ENCODE assay signal across 9 mouse cellular contexts in the genomic region with DNA sequence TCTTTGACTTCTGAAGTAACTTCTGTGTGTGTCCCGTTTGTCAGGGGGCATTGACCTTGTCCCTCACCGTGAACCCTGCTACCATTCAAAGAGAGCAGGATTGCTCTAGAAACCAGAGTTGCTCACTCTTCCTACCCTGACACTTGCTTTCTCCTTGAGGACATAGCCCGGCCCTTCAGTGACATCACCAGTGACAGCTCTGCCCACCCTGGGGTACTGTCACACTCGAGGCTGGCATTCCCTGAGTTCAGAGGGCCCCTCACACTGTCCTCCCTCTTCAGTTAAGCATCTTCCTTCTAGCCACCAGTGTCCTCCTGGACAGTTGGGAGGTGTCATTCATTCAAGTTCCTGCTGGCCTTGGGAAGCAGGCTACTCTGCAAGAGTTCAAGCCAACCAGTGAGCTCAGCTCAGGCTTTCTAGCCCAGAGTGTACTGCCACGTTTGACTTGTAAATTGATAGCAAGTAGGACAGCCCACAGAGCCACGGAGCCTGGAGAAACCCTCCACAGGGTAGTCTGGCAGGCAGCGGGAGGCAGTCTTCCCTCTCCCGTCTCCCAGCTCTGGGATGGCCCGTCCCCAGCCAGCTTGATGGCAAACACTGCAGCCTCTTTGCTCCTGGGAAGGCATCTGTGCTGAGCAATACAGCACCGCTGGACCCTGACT. TPM values are rescaled to one million over a fixed set of nuclear protein-coding genes. Genes with fewer than 3 reads are reported as not detected.
A peak's percentile ranks its signal among the peaks of the same experiment; 100 is the strongest.
DNase-seq lines count a peak whose midpoint lies in the region; ATAC-seq and TF ChIP-seq lines count a peak whose summit lies in the region.
"Had no signal": no experiment of that assay in that cellular context is flagged by ENCODE, and none has a peak within 500 bp of the region (broad histone marks: within the 10 kb centered on the region; RNA-seq: fewer than 3 reads in every experiment).

No protein-coding gene starts in this region.

- H3K9ac ChIP-seq in forebrain, embryonic 12.5 days = 0 out of 2 replicates have a peak overlapping the region, but pooled peaks have one; percentile 14
- no peak overlapping the region for H3K9ac ChIP-seq in forebrain, embryonic 14.5 days (ENCODE audit: low read length)
- no peak overlapping the region for H3K9ac ChIP-seq in liver, embryonic 11.5 days (ENCODE audit: low read depth, low read length)
- H3K9ac ChIP-seq in liver, postnatal 0 days (replicated peaks) = no peak overlapping the region
- H3K9ac ChIP-seq in embryonic facial prominence, embryonic 11.5 days (replicated peaks; ENCODE audit: low read length) = no peak overlapping the region
- H3K9ac ChIP-seq in midbrain, postnatal 0 days (replicated peaks; ENCODE audit: low read length, poor library complexity, severe bottlenecking) = no peak overlapping the region

- 41% methylated on average over 10 of the region's 10 CpGs for WGBS in forebrain, embryonic 12.5 days
- 41% methylated on average over 10 of the region's 10 CpGs for WGBS in forebrain, embryonic 14.5 days
- WGBS in liver, embryonic 11.5 days = 51% methylated on average over 10 of the region's 10 CpGs
- 52% methylated on average over 10 of the region's 10 CpGs for WGBS in liver, postnatal 0 days (ENCODE audit: insufficient replicate concordance)
- 38% methylated on average over 10 of the region's 10 CpGs for WGBS in embryonic facial prominence, embryonic 11.5 days
- WGBS in midbrain, postnatal 0 days = 39% methylated on average over 10 of the region's 10 CpGs

- no peaks in the 10 kb centered on the region for H3K27me3 ChIP-seq in forebrain, embryonic 12.5 days
- H3K27me3 ChIP-seq in forebrain, embryonic 14.5 days (replicated peaks; ENCODE audit: control insufficient read depth, insufficient read depth, low read length) = no peaks in the 10 kb centered on the region
- no peaks in the 10 kb centered on the region for H3K27me3 ChIP-seq in liver, embryonic 11.5 days (replicated peaks; ENCODE audit: control insufficient read depth, insufficient read depth, low read length)
- H3K27me3 ChIP-seq in liver, postnatal 0 days (ENCODE audit: insufficient read depth, low read length) = no peaks in the 10 kb centered on the region
- H3K27me3 ChIP-seq in embryonic facial prominence, embryonic 11.5 days (ENCODE audit: control insufficient read depth, insufficient read depth, low read length) = no peaks in the 10 kb centered on the region
- no peaks in the 10 kb centered on the region for H3K27me3 ChIP-seq in midbrain, postnatal 0 days (ENCODE audit: insufficient read depth, low read length)

- ATAC-seq in forebrain, embryonic 12.5 days (ENCODE audit: low FRiP score) = no peak
- ATAC-seq in forebrain, embryonic 14.5 days = no peak
- no peak for ATAC-seq in liver, embryonic 11.5 days (replicated peaks; ENCODE audit: low FRiP score)
- no peak for ATAC-seq in liver, postnatal 0 days
- ATAC-seq in embryonic facial prominence, embryonic 11.5 days (replicated peaks; ENCODE audit: insufficient number of reproducible peaks, low FRiP score, low TSS enrichment, low read depth) = no peak
- no peak for ATAC-seq in midbrain, postnatal 0 days (ENCODE audit: low FRiP score)

- TF ChIP-seq EP300 in liver, postnatal 0 days (IDR thresholded peaks at IDR 0.05; ENCODE audit: low read depth) = no peak

- no peaks in the 10 kb centered on the region for H3K9me3 ChIP-seq in forebrain, embryonic 12.5 days
- H3K9me3 ChIP-seq in forebrain, embryonic 14.5 days (replicated peaks; ENCODE audit: control insufficient read depth, low read length) = no peaks in the 10 kb centered on the region
- H3K9me3 ChIP-seq in liver, embryonic 11.5 days (ENCODE audit: control insufficient read depth, low read length) = no peaks in the 10 kb centered on the region
- H3K9me3 ChIP-seq in liver, postnatal 0 days (ENCODE audit: low read length) = no peaks in the 10 kb centered on the region
- no peaks in the 10 kb centered on the region for H3K9me3 ChIP-seq in embryonic facial prominence, embryonic 11.5 days (replicated peaks; ENCODE audit: control insufficient read depth, low read length)
- no peaks in the 10 kb centered on the region for H3K9me3 ChIP-seq in midbrain, postnatal 0 days (ENCODE audit: low read length)

- no peak for TF ChIP-seq CTCF in liver, postnatal 0 days (IDR thresholded peaks at IDR 0.05; ENCODE audit: low read depth)
- no peak for TF ChIP-seq CTCF in midbrain, postnatal 0 days (IDR thresholded peaks at IDR 0.05)

- H3K4me3 ChIP-seq in forebrain, embryonic 12.5 days (replicated peaks) = no peak overlapping the region
- H3K4me3 ChIP-seq in forebrain, embryonic 14.5 days (ENCODE audit: low read depth, low read length) = no peak overlapping the region
- H3K4me3 ChIP-seq in liver, embryonic 11.5 days (ENCODE audit: low read depth, low read length) = no peak overlapping the region
- no peak overlapping the region for H3K4me3 ChIP-seq in liver, postnatal 0 days (ENCODE audit: low read depth, low read length)
- no peak overlapping the region for H3K4me3 ChIP-seq in embryonic facial prominence, embryonic 11.5 days (ENCODE audit: low read depth, low read length)
- no peak overlapping the region for H3K4me3 ChIP-seq in midbrain, postnatal 0 days (ENCODE audit: low read depth, low read length)

- DNase-seq in forebrain, embryonic 14.5 days (ENCODE audit: low spot score) = no peak
- no peak for DNase-seq in liver, embryonic 11.5 days (ENCODE audit: low spot score)
- DNase-seq in liver, postnatal 0 days = no peak
- no peak for DNase-seq in embryonic facial prominence, embryonic 11.5 days (ENCODE audit: low spot score)
- no peak for DNase-seq in midbrain, postnatal 0 days (ENCODE audit: low spot score)
- DNase-seq in c-Kit-positive CD71-positive TER-119-positive erythroid progenitor cells, embryonic 14.5 days (ENCODE audit: low spot score) = no peak
- DNase-seq in layer of hippocampus, adult 9-10 months (ENCODE audit: low spot score) = no peak
- DNase-seq: gastrocnemius, postnatal 10 days had no signal

- peaks cover 42% of the 10 kb centered on the region for H3K36me3 ChIP-seq in forebrain, embryonic 12.5 days (replicated peaks)
- H3K36me3 ChIP-seq in forebrain, embryonic 14.5 days (ENCODE audit: control insufficient read depth, insufficient read depth, low read length) = peaks cover 43% of the 10 kb centered on the region
- peaks cover 7% of the 10 kb centered on the region for H3K36me3 ChIP-seq in liver, embryonic 11.5 days (ENCODE audit: control insufficient read depth, insufficient read depth, low read length)
- H3K36me3 ChIP-seq in liver, postnatal 0 days (replicated peaks; ENCODE audit: insufficient read depth, low read length) = peaks cover 20% of the 10 kb centered on the region
- H3K36me3 ChIP-seq in embryonic facial prominence, embryonic 11.5 days (replicated peaks; ENCODE audit: control insufficient read depth, insufficient read depth, low read depth, low read length) = peaks cover 2% of the 10 kb centered on the region; the same call in 1 of the 2 replicates
- peaks cover 29% of the 10 kb centered on the region for H3K36me3 ChIP-seq in midbrain, postnatal 0 days (ENCODE audit: insufficient read depth, low read length)

- peak overlapping the region; percentile 36; the same call in 1 of the 2 replicates for H3K27ac ChIP-seq in forebrain, embryonic 12.5 days
- H3K27ac ChIP-seq in forebrain, embryonic 14.5 days (ENCODE audit: low read depth, low read length) = no peak overlapping the region
- peak overlapping the region; percentile 13; the same call in 1 of the 2 replicates for H3K27ac ChIP-seq in liver, embryonic 11.5 days (ENCODE audit: low read depth, low read length)
- no peak overlapping the region for H3K27ac ChIP-seq in liver, postnatal 0 days (ENCODE audit: low read depth)
- H3K27ac ChIP-seq in embryonic facial prominence, embryonic 11.5 days (replicated peaks; ENCODE audit: low read depth, low read length) = peak overlapping the region; percentile 35
- H3K27ac ChIP-seq in midbrain, postnatal 0 days (ENCODE audit: low read depth, low read length) = peak overlapping the region; percentile 47; the same call in 1 of the 2 replicates

- peaks cover 14% of the 10 kb centered on the region for H3K4me1 ChIP-seq in forebrain, embryonic 12.5 days
- H3K4me1 ChIP-seq in forebrain, embryonic 14.5 days (ENCODE audit: control insufficient read depth, insufficient read depth, low read length) = peaks cover 9% of the 10 kb centered on the region; the same call in 1 of the 2 replicates
- H3K4me1 ChIP-seq in liver, embryonic 11.5 days (replicated peaks; ENCODE audit: control insufficient read depth, insufficient read depth, low read length) = peaks cover 24% of the 10 kb centered on the region
- peaks cover 15% of the 10 kb centered on the region; the same call in 1 of the 2 replicates for H3K4me1 ChIP-seq in liver, postnatal 0 days (ENCODE audit: insufficient read depth)
- H3K4me1 ChIP-seq in embryonic facial prominence, embryonic 11.5 days (ENCODE audit: control insufficient read depth, insufficient read depth, low read length) = no peaks in the 10 kb centered on the region
- H3K4me1 ChIP-seq in midbrain, postnatal 0 days (ENCODE audit: insufficient read depth, low read length) = peaks cover 3% of the 10 kb centered on the region; the same call in 1 of the 2 replicates

- no peak overlapping the region for H3K4me2 ChIP-seq in forebrain, embryonic 12.5 days
- H3K4me2 ChIP-seq in forebrain, embryonic 14.5 days (ENCODE audit: low read length) = no peak overlapping the region
- no peak overlapping the region for H3K4me2 ChIP-seq in liver, embryonic 11.5 days
- H3K4me2 ChIP-seq in liver, postnatal 0 days (ENCODE audit: low read depth, low read length) = no peak overlapping the region
- no peak overlapping the region for H3K4me2 ChIP-seq in embryonic facial prominence, embryonic 11.5 days (ENCODE audit: low read depth, low read length)
- no peak overlapping the region for H3K4me2 ChIP-seq in midbrain, postnatal 0 days (ENCODE audit: low read depth, low read length, poor library complexity, severe bottlenecking)

RNA-seq across cellular contexts. Expression of gene B230217C12Rik, which starts 1.7 kb away (rescaled TPM):
- polyA plus RNA-seq in forebrain, embryonic 12.5 days (2016; fragmentation: Nextera tagmentation; extraction: Ambion mirVana) = 15.1 and 17.0 TPM in 2 replicates
- 20.3 and 21.5 TPM in 2 replicates for polyA plus RNA-seq in forebrain, embryonic 14.5 days (2014; fragmentation: Nextera tagmentation; extraction: Ambion mirVana)
- polyA plus RNA-seq in liver, embryonic 11.5 days (2014; fragmentation: Nextera tagmentation; extraction: Ambion mirVana) = 3.7 and 5.4 TPM in 2 replicates
- polyA plus RNA-seq in liver, postnatal 0 days (2015; fragmentation: Nextera tagmentation; extraction: Ambion mirVana) = 0.25 and 0.28 TPM in 2 replicates
- 15.4 and 20.0 TPM in 2 replicates for polyA plus RNA-seq in embryonic facial prominence, embryonic 11.5 days (2014; fragmentation: Nextera tagmentation; extraction: Ambion mirVana)
- 37.7 and 43.6 TPM in 2 replicates for total RNA-seq in midbrain, postnatal 0 days (2014; rRNA removed)
- 38.2 and 41.8 TPM in 2 replicates for polyA plus RNA-seq in midbrain, postnatal 0 days (2015; fragmentation: Nextera tagmentation; extraction: Ambion mirVana)

RNA-seq across cellular contexts. Expression of gene Lasp1, which starts 40.1 kb away (rescaled TPM):
- polyA plus RNA-seq in forebrain, embryonic 12.5 days (2016; fragmentation: Nextera tagmentation; extraction: Ambion mirVana) = 103 and 109 TPM in 2 replicates
- polyA plus RNA-seq in forebrain, embryonic 14.5 days (2014; fragmentation: Nextera tagmentation; extraction: Ambion mirVana) = 77.6 and 94.6 TPM in 2 replicates
- 54.7 and 55.3 TPM in 2 replicates for polyA plus RNA-seq in liver, embryonic 11.5 days (2014; fragmentation: Nextera tagmentation; extraction: Ambion mirVana)
- 30.0 and 32.2 TPM in 2 replicates for polyA plus RNA-seq in liver, postnatal 0 days (2015; fragmentation: Nextera tagmentation; extraction: Ambion mirVana)
- 62.6 and 67.8 TPM in 2 replicates for polyA plus RNA-seq in embryonic facial prominence, embryonic 11.5 days (2014; fragmentation: Nextera tagmentation; extraction: Ambion mirVana)
- total RNA-seq in midbrain, postnatal 0 days (2014; rRNA removed) = 206 and 216 TPM in 2 replicates
- 174 and 179 TPM in 2 replicates for polyA plus RNA-seq in midbrain, postnatal 0 days (2015; fragmentation: Nextera tagmentation; extraction: Ambion mirVana)

RNA-seq across cellular contexts. Expression of gene Fbxo47, which starts 45.0 kb away (rescaled TPM):
- polyA plus RNA-seq in forebrain, embryonic 12.5 days (2016; fragmentation: Nextera tagmentation; extraction: Ambion mirVana) = 0.60 and 0.91 TPM in 2 replicates
- polyA plus RNA-seq in forebrain, embryonic 14.5 days (2014; fragmentation: Nextera tagmentation; extraction: Ambion mirVana) = 0.40 and 0.65 TPM in 2 replicates
- polyA plus RNA-seq in liver, embryonic 11.5 days (2014; fragmentation: Nextera tagmentation; extraction: Ambion mirVana) = 1.1 TPM in 2 replicates
- 0.26 and 0.27 TPM in 2 replicates for polyA plus RNA-seq in liver, postnatal 0 days (2015; fragmentation: Nextera tagmentation; extraction: Ambion mirVana)
- polyA plus RNA-seq in embryonic facial prominence, embryonic 11.5 days (2014; fragmentation: Nextera tagmentation; extraction: Ambion mirVana) = 0.60 and 0.61 TPM in 2 replicates
- total RNA-seq in midbrain, postnatal 0 days (2014; rRNA removed) = 0.38 and 0.80 TPM in 2 replicates
- 0.33 and 0.88 TPM in 2 replicates for polyA plus RNA-seq in midbrain, postnatal 0 days (2015; fragmentation: Nextera tagmentation; extraction: Ambion mirVana)

RNA-seq across cellular contexts. Expression of gene Rpl23, which starts 56.7 kb away (rescaled TPM):
- polyA plus RNA-seq in forebrain, embryonic 12.5 days (2016; fragmentation: Nextera tagmentation; extraction: Ambion mirVana) = 392 and 426 TPM in 2 replicates
- polyA plus RNA-seq in forebrain, embryonic 14.5 days (2014; fragmentation: Nextera tagmentation; extraction: Ambion mirVana) = 348 and 451 TPM in 2 replicates
- polyA plus RNA-seq in liver, embryonic 11.5 days (2014; fragmentation: Nextera tagmentation; extraction: Ambion mirVana) = 756 and 842 TPM in 2 replicates
- polyA plus RNA-seq in liver, postnatal 0 days (2015; fragmentation: Nextera tagmentation; extraction: Ambion mirVana) = 409 and 433 TPM in 2 replicates
- polyA plus RNA-seq in embryonic facial prominence, embryonic 11.5 days (2014; fragmentation: Nextera tagmentation; extraction: Ambion mirVana) = 524 and 537 TPM in 2 replicates
- 177 and 224 TPM in 2 replicates for total RNA-seq in midbrain, postnatal 0 days (2014; rRNA removed)
- 308 and 329 TPM in 2 replicates for polyA plus RNA-seq in midbrain, postnatal 0 days (2015; fragmentation: Nextera tagmentation; extraction: Ambion mirVana)

Comparison
In these comparisons a context has a peak if more than half of its experiments do, and no peak if none do; other contexts are left out.
1. H3K27ac ChIP-seq: peak in forebrain, embryonic 12.5 days (single experiment), liver, embryonic 11.5 days (single experiment), embryonic facial prominence, embryonic 11.5 days (single experiment) and midbrain, postnatal 0 days (single experiment); none in forebrain, embryonic 14.5 days (single experiment) and liver, postnatal 0 days (single experiment).